In the genomic region with DNA sequence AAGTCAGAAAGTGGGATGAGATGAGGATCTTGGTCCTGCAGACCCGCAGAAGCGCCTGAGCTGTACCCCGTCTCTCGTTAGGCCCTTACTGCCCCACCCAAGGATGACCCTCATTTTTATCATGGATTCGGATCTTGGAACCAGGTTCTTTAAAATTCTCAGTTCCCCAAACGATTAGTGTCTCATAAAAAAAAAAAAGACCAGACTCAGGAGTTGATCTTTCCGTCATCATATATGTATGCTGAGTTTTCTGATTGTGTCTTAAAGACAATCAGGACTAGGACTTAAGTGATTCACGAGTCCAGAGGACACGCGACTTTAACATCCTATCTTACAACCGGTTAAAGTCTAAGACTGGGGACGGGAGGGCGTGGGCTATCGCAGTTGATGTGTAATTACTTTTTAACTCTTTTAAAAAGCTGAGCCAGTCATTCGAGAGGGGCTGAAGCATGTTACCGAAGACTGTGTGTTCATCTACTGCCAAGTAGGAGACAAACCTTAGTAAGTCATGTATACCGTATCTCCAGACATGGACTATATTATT, we compare ENCODE assay signal across 8 mouse cellular contexts. TPM values are rescaled to one million over a fixed set of nuclear protein-coding genes. Genes with fewer than 3 reads are reported as not detected.
DNase-seq lines count a peak whose midpoint lies in the region; ATAC-seq and TF ChIP-seq lines count a peak whose summit lies in the region.

No protein-coding gene starts in this region.

- peak overlapping the region; percentile 89 for H3K4me2 ChIP-seq in forebrain, embryonic 11.5 days (ENCODE audit: low read depth, low read length, severe bottlenecking)

- H3K4me1 ChIP-seq in lung, adult 2 months (ENCODE audit: control insufficient read depth, insufficient read depth, low read length): no peaks in the 10 kb centered on the region; the same call in 1 of the 2 replicates
- H3K4me1 ChIP-seq in forebrain, embryonic 11.5 days (replicated peaks; ENCODE audit: control insufficient read depth, insufficient read depth, low read length): peaks cover 9% of the 10 kb centered on the region
- H3K4me1 ChIP-seq in olfactory bulb, adult 2 months (ENCODE audit: control insufficient read depth, insufficient read depth, low read length): peaks cover 24% of the 10 kb centered on the region

- H3K27ac ChIP-seq in forebrain, embryonic 11.5 days (ENCODE audit: low read depth, low read length): no peak overlapping the region
- no peak overlapping the region for H3K27ac ChIP-seq in olfactory bulb, adult 2 months (ENCODE audit: insufficient read depth, low read depth, low read length)

- peak overlapping the region; percentile 98 for H3K4me3 ChIP-seq in lung, adult 2 months (replicated peaks; ENCODE audit: extremely low read depth, low read depth, low read length)
- H3K4me3 ChIP-seq in forebrain, embryonic 11.5 days (ENCODE audit: low read depth, low read length): peak overlapping the region; percentile 87
- H3K4me3 ChIP-seq in olfactory bulb, adult 2 months (ENCODE audit: insufficient read depth, low read depth, low read length): peak overlapping the region; percentile 94

- peak overlapping the region; percentile 83 for H3K9ac ChIP-seq in forebrain, embryonic 11.5 days (ENCODE audit: low read length)

- no peak for DNase-seq in lung, adult 2 months
- DNase-seq in lung, adult 18-20 months: no peak
- DNase-seq in forebrain, embryonic 11.5 days (ENCODE audit: low spot score): no peak
- peak; percentile 52 to 75 for DNase-seq in kidney, postnatal 25 days
- DNase-seq in adrenal gland, adult (ENCODE audit: inconsistent age in 2 of 2, low spot score in 1 of 2): no peak
- no peak for DNase-seq in right cerebral cortex, postnatal 10 days (ENCODE audit: low spot score in 2 of 2)
- no peak for DNase-seq in adipocyte (ENCODE audit: low spot score)

- 6% methylated on average over 17 of the region's 17 CpGs for WGBS in lung, adult 2 months
- WGBS in forebrain, embryonic 11.5 days: 22% methylated on average over 17 of the region's 17 CpGs
- WGBS in olfactory bulb, adult 2 months: 10% methylated on average over 17 of the region's 17 CpGs

- H3K27me3 ChIP-seq in forebrain, embryonic 11.5 days (ENCODE audit: control insufficient read depth, insufficient read depth, low read length): no peaks in the 10 kb centered on the region

- H3K9me3 ChIP-seq in forebrain, embryonic 11.5 days (ENCODE audit: control insufficient read depth, low read length): no peaks in the 10 kb centered on the region

- no peak for ATAC-seq in forebrain, embryonic 11.5 days (replicated peaks; ENCODE audit: low FRiP score)

- TF ChIP-seq POLR2A in lung, adult 2 months (IDR thresholded peaks at IDR 0.05; ENCODE audit: borderline replicate concordance, extremely low read depth, low read depth, low read length): no peak
- TF ChIP-seq POLR2A in olfactory bulb, adult 2 months (IDR thresholded peaks at IDR 0.05; ENCODE audit: insufficient read depth, low read depth, low read length): no peak

- peaks cover 4% of the 10 kb centered on the region; the same call in 1 of the 2 replicates for H3K36me3 ChIP-seq in forebrain, embryonic 11.5 days (ENCODE audit: control insufficient read depth, insufficient read depth, low read length)

- no peak for TF ChIP-seq CTCF in lung, adult 2 months (IDR thresholded peaks at IDR 0.05; ENCODE audit: insufficient read depth, low read length)
- TF ChIP-seq CTCF in olfactory bulb, adult 2 months (IDR thresholded peaks at IDR 0.05; ENCODE audit: insufficient read depth, low read depth, low read length): no peak

RNA-seq across cellular contexts. Expression of gene Txndc17, which starts 0.6 kb away (rescaled TPM):
- 36.0 and 53.8 TPM in 2 replicates for polyA plus RNA-seq in lung, adult 2 months (2012; rRNA removed)
- 147 and 156 TPM in 2 replicates for polyA plus RNA-seq in forebrain, embryonic 11.5 days (2014; fragmentation: Nextera tagmentation; extraction: Ambion mirVana)
- not detected in 2 replicates for polyA plus RNA-seq in olfactory bulb, adult 2 months (2012; ENCODE audit: insufficient read depth, insufficient read length, low replicate concordance, missing spikeins)

RNA-seq across cellular contexts. Expression of gene 4933427D14Rik, which starts 0.6 kb away (rescaled TPM):
- polyA plus RNA-seq in lung, adult 2 months (2012; rRNA removed): 4.1 and 5.1 TPM in 2 replicates
- 18.7 and 19.2 TPM in 2 replicates for polyA plus RNA-seq in forebrain, embryonic 11.5 days (2014; fragmentation: Nextera tagmentation; extraction: Ambion mirVana)
- not detected in 2 replicates for polyA plus RNA-seq in olfactory bulb, adult 2 months (2012; ENCODE audit: insufficient read depth, insufficient read length, low replicate concordance, missing spikeins)

RNA-seq across cellular contexts. Expression of gene Gm43951, which starts 1.3 kb away (rescaled TPM):
- polyA plus RNA-seq in lung, adult 2 months (2012; rRNA removed): 0.20 and 0.32 TPM in 2 replicates
- polyA plus RNA-seq in forebrain, embryonic 11.5 days (2014; fragmentation: Nextera tagmentation; extraction: Ambion mirVana): 0.27 and 0.31 TPM in 2 replicates
- polyA plus RNA-seq in olfactory bulb, adult 2 months (2012; ENCODE audit: insufficient read depth, insufficient read length, low replicate concordance, missing spikeins): not detected in 2 replicates

RNA-seq across cellular contexts. Expression of gene Med31, which starts 7.5 kb away (rescaled TPM):
- 7.5 and 9.5 TPM in 2 replicates for polyA plus RNA-seq in lung, adult 2 months (2012; rRNA removed)
- polyA plus RNA-seq in forebrain, embryonic 11.5 days (2014; fragmentation: Nextera tagmentation; extraction: Ambion mirVana): 47.3 and 48.7 TPM in 2 replicates
- not detected in 2 replicates for polyA plus RNA-seq in olfactory bulb, adult 2 months (2012; ENCODE audit: insufficient read depth, insufficient read length, low replicate concordance, missing spikeins)

RNA-seq across cellular contexts. Expression of gene Slc13a5, which starts 59.1 kb away (rescaled TPM):
- not detected in 2 replicates for polyA plus RNA-seq in lung, adult 2 months (2012; rRNA removed)
- not detected in 2 replicates for polyA plus RNA-seq in forebrain, embryonic 11.5 days (2014; fragmentation: Nextera tagmentation; extraction: Ambion mirVana)
- not detected in 2 replicates for polyA plus RNA-seq in olfactory bulb, adult 2 months (2012; ENCODE audit: insufficient read depth, insufficient read length, low replicate concordance, missing spikeins)

Comparison
In these comparisons a context has a peak if more than half of its experiments do, and no peak if none do; other contexts are left out.
1. DNase-seq: peak in kidney, postnatal 25 days (2 of 2); none in lung, adult 2 months (single experiment), lung, adult 18-20 months (0 of 2), forebrain, embryonic 11.5 days (single experiment), adrenal gland, adult (0 of 2), right cerebral cortex, postnatal 10 days (0 of 2) and adipocyte (single experiment).
2. Peak in every context shown above with its lines, with median percentiles within 50 percentile points of each other: H3K4me3 ChIP-seq.